ENCODE assay signal across 18 mouse cellular contexts in the genomic region with DNA sequence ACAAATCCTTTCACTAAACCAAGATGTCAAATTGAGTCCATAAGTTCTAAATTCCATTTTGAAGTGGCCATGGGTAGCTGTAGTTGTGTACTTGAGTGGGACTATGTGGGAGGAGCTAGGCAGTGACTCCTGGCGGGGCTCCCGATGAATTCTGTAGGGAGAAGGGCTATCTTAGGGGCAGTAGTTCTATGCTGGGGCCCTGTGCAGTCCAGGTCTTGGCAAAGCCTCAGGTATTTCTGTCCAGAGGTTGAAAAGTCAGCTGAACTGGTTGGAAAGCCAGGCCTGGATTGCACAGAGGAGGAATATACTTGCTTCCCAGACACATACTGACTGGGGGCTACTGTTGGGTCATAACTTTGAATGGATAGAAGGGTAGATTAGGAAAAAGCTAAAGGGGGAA. TPM values are rescaled to one million over a fixed set of nuclear protein-coding genes. Genes with fewer than 3 reads are reported as not detected.
A peak's percentile ranks its signal among the peaks of the same experiment; 100 is the strongest.
DNase-seq lines count a peak whose midpoint lies in the region; ATAC-seq and TF ChIP-seq lines count a peak whose summit lies in the region.
"Had no signal": no experiment of that assay in that cellular context is flagged by ENCODE, and none has a peak within 500 bp of the region (broad histone marks: within the 10 kb centered on the region; RNA-seq: fewer than 3 reads in every experiment).

No protein-coding gene starts in this region.

- no peak overlapping the region for H3K4me2 ChIP-seq in lung, embryonic 16.5 days (ENCODE audit: low read depth, low read length)
- no peak overlapping the region for H3K4me2 ChIP-seq in lung, postnatal 0 days (replicated peaks; ENCODE audit: low read depth, low read length)
- H3K4me2 ChIP-seq in intestine, embryonic 15.5 days (replicated peaks), result no peak overlapping the region
- H3K4me2 ChIP-seq: embryonic facial prominence, embryonic 12.5 days had no signal

- H3K4me1 ChIP-seq in lung, embryonic 16.5 days (replicated peaks; ENCODE audit: control insufficient read depth, insufficient read depth, low read length), result peaks cover 9% of the 10 kb centered on the region; the same call in 1 of the 2 replicates
- 0 out of 2 replicates have a peak, but pooled peaks cover 3% of the 10 kb centered on the region for H3K4me1 ChIP-seq in lung, postnatal 0 days (ENCODE audit: insufficient read depth, low read depth, low read length)
- peaks cover 13% of the 10 kb centered on the region; the same call in 1 of the 2 replicates for H3K4me1 ChIP-seq in intestine, embryonic 15.5 days (replicated peaks)

- H3K36me3 ChIP-seq in lung, embryonic 16.5 days (ENCODE audit: control insufficient read depth, insufficient read depth, low read length), result no peaks in the 10 kb centered on the region
- no peaks in the 10 kb centered on the region for H3K36me3 ChIP-seq in lung, postnatal 0 days (ENCODE audit: insufficient read depth, low read length)
- H3K36me3 ChIP-seq in intestine, embryonic 15.5 days, result no peaks in the 10 kb centered on the region
- H3K36me3 ChIP-seq: embryonic facial prominence, embryonic 12.5 days; hindbrain, embryonic 10.5 days had no signal

- TF ChIP-seq CTCF in lung, postnatal 0 days (IDR thresholded peaks at IDR 0.05), result no peak

- no peak overlapping the region for H3K4me3 ChIP-seq in lung, embryonic 16.5 days (ENCODE audit: low read length)
- H3K4me3 ChIP-seq in lung, postnatal 0 days (ENCODE audit: low read depth, low read length), result no peak overlapping the region
- H3K4me3 ChIP-seq in intestine, embryonic 15.5 days (replicated peaks), result no peak overlapping the region
- H3K4me3 ChIP-seq: embryonic facial prominence, embryonic 12.5 days; hindbrain, embryonic 10.5 days had no signal

- peak; percentile 43 for DNase-seq in adrenal gland, postnatal 14 days
- no peak for DNase-seq in adrenal gland, postnatal 4 days (ENCODE audit: low spot score in 2 of 2)
- DNase-seq in lung, postnatal 0 days (ENCODE audit: low spot score), result no peak
- peak; percentile 79 to 84 for DNase-seq in kidney, adult 8-10 months
- DNase-seq in thymus, adult 18-20 months, result no peak
- no peak for DNase-seq in layer of hippocampus, adult 18-20 months (ENCODE audit: low spot score in 2 of 2)
- DNase-seq: cerebellum, adult 18-20 months; forebrain, postnatal 0 days; gastrocnemius, postnatal 10 days; lung, adult 18-20 months; right cerebral cortex, postnatal 14 days had no signal

- no peak overlapping the region for H3K27ac ChIP-seq in lung, embryonic 16.5 days (ENCODE audit: low read length)
- H3K27ac ChIP-seq in lung, postnatal 0 days (ENCODE audit: low read length), result no peak overlapping the region
- H3K27ac ChIP-seq in intestine, embryonic 15.5 days, result no peak overlapping the region
- H3K27ac ChIP-seq: embryonic facial prominence, embryonic 12.5 days; hindbrain, embryonic 10.5 days had no signal

- H3K9me3 ChIP-seq in lung, embryonic 16.5 days (ENCODE audit: control insufficient read depth, low read length), result no peaks in the 10 kb centered on the region
- H3K9me3 ChIP-seq in lung, postnatal 0 days (ENCODE audit: low read length), result no peaks in the 10 kb centered on the region
- no peaks in the 10 kb centered on the region for H3K9me3 ChIP-seq in intestine, embryonic 15.5 days
- H3K9me3 ChIP-seq: embryonic facial prominence, embryonic 12.5 days; hindbrain, embryonic 10.5 days had no signal

- H3K27me3 ChIP-seq in lung, embryonic 16.5 days (ENCODE audit: control insufficient read depth, insufficient read depth, low read depth, low read length), result peaks cover 3% of the 10 kb centered on the region
- H3K27me3 ChIP-seq in lung, postnatal 0 days (replicated peaks; ENCODE audit: insufficient read depth, low read length), result no peaks in the 10 kb centered on the region
- H3K27me3 ChIP-seq in intestine, embryonic 15.5 days (replicated peaks), result no peaks in the 10 kb centered on the region

- no peak overlapping the region for H3K9ac ChIP-seq in lung, embryonic 16.5 days (ENCODE audit: low read length)
- H3K9ac ChIP-seq in lung, postnatal 0 days (replicated peaks; ENCODE audit: low read depth), result no peak overlapping the region
- H3K9ac ChIP-seq in intestine, embryonic 15.5 days, result no peak overlapping the region
- H3K9ac ChIP-seq: embryonic facial prominence, embryonic 12.5 days; forebrain, postnatal 0 days had no signal

- 28% methylated on average over 2 of the region's 2 CpGs for WGBS in lung, embryonic 16.5 days
- 37% methylated on average over 2 of the region's 2 CpGs for WGBS in lung, postnatal 0 days
- 51% methylated on average over 2 of the region's 2 CpGs for WGBS in intestine, embryonic 15.5 days

- ATAC-seq in lung, embryonic 16.5 days (ENCODE audit: low read depth), result peak; percentile 24; the same call in 1 of the 2 replicates
- ATAC-seq in lung, postnatal 0 days, result no peak
- ATAC-seq in intestine, embryonic 15.5 days, result no peak
- ATAC-seq: forebrain, postnatal 0 days; midbrain, embryonic 16.5 days had no signal

- TF ChIP-seq EP300 in lung, postnatal 0 days (IDR thresholded peaks at IDR 0.05), result no peak

RNA-seq across cellular contexts. Expression of a gene that starts 4.3 kb away (rescaled TPM):
- total RNA-seq in adrenal gland, postnatal 14 days (2021), result 1.1 and 2.5 TPM in 2 replicates
- 1 to 10 TPM; 1.3 to 1.6 TPM for total RNA-seq in adrenal gland, postnatal 4 days (2021)
- 0.13 TPM in 1 of 2 replicates, not detected in the other for polyA plus RNA-seq in lung, embryonic 16.5 days (2015; fragmentation: Nextera tagmentation; extraction: Ambion mirVana)
- not detected in 2 replicates for polyA plus RNA-seq in lung, postnatal 0 days (2015; fragmentation: Nextera tagmentation; extraction: Ambion mirVana)
- not detected for total RNA-seq in layer of hippocampus, adult 18-20 months (2021)
- 1.0 and 1.7 TPM in 2 replicates for polyA plus RNA-seq in intestine, embryonic 15.5 days (2015; fragmentation: Nextera tagmentation; extraction: Ambion mirVana)
- total RNA-seq: forebrain, postnatal 0 days; gastrocnemius, postnatal 10 days; layer of hippocampus, postnatal 10 days; left cerebral cortex, postnatal 10 days had no signal
- polyA plus RNA-seq: forebrain, postnatal 0 days; midbrain, embryonic 16.5 days had no signal

Comparison
In these comparisons a context has a peak if more than half of its experiments do, and no peak if none do; other contexts are left out.
1. DNase-seq: peak in adrenal gland, postnatal 14 days (single experiment) and kidney, adult 8-10 months (2 of 2); none in adrenal gland, postnatal 4 days (0 of 2), lung, postnatal 0 days (single experiment), thymus, adult 18-20 months (0 of 2) and layer of hippocampus, adult 18-20 months (0 of 2).